Mouse (Mus musculus) cerebellum, adult 2 months (tissue): ENCODE data around the gene Nfat5. TPM values are rescaled to one million over a fixed set of nuclear protein-coding genes. Genes with fewer than 3 reads are reported as not detected.

Source experiments
- DNase-seq, 2 experiments: peaks; one replicate each; pipeline ENCODE4 v3.0.0; 2021
- H3K27ac ChIP-seq: fragments of 200-500 bp; 2 replicates; pipeline ENCODE4 v1.5.1; 2012; ENCODE audit warnings: low read length, control low read depth, inconsistent platforms; ENCODE audit not compliant: insufficient read depth
- H3K27me3 ChIP-seq: fragments of 200-500 bp; 2 replicates; pipeline ENCODE4 v1.6.1; 2012; ENCODE audit warnings: inconsistent platforms, mild to moderate bottlenecking, low read length, moderate library complexity; ENCODE audit not compliant: control insufficient read depth, insufficient read depth
- H3K4me1 ChIP-seq: fragments of 200-500 bp; 2 replicates; pipeline ENCODE4 v1.6.1; 2011; ENCODE audit warnings: low read length; ENCODE audit not compliant: control insufficient read depth, insufficient read depth
- H3K4me3 ChIP-seq: fragments of 200-500 bp; replicated peaks from 2 replicates; pipeline ENCODE3; 2011; ENCODE audit warnings: mild to moderate bottlenecking, low read depth, low read length, control low read depth; ENCODE audit not compliant: insufficient read depth
- CTCF ChIP-seq: fragments of 200-500 bp; IDR thresholded peaks from 2 replicates; pipeline ENCODE4 v1.5.1; 2011; ENCODE audit warnings: low read depth, mild to moderate bottlenecking, control low read depth, low read length, moderate library complexity, borderline replicate concordance; ENCODE audit not compliant: insufficient read depth
- POLR2A ChIP-seq: fragments of 200-500 bp; IDR thresholded peaks from 2 replicates; pipeline ENCODE4 v1.6.1; 2011; ENCODE audit warnings: low read length, control low read depth, borderline replicate concordance; ENCODE audit not compliant: insufficient read depth
- WGBS: fragments of 180-500 bp; shearing (Covaris S2); methylation state at CpG from one replicate; pipeline ENCODE4 v1.1.7; 2018; 5-methylcytosine and 5-hydroxymethylcytosine counted together
- polyA plus RNA-seq: library from polyadenylated mRNA; depleted of rRNA; stranded (reverse); fragments of >200 nt; gene quantifications from 2 replicates; pipeline ENCODE4 v1.2.3, GENCODE M21; 2012

Gene Nfat5
- polyA plus RNA-seq, 1 experiment, result 37.5 TPM

- no peak for DNase-seq
- Histone ChIP-seq H3K27me3 (no peaks in the 10 kb centered on the region), H3K4me3 (peak overlapping the region; percentile 16), H3K4me1 (no peaks in the 10 kb centered on the region), H3K27ac (no peak overlapping the region)
- WGBS, result 82% methylated on average over 1 of the region's 1 CpGs
- TF ChIP-seq CTCF (no peak), POLR2A (no peak)
These were observed 2.2 kb downstream of the Nfat5 start for GRCm38 (mm10) chr8:107295450-107295849.

GRCm38 (mm10) chr8:107311876-107312275 lies 18.6 kb downstream of the Nfat5 start:
- no peak overlapping the region for H3K4me3 ChIP-seq
- H3K27me3 ChIP-seq, result no peaks in the 10 kb centered on the region
- no peak for TF ChIP-seq CTCF
- TF ChIP-seq POLR2A, result no peak
- no peak overlapping the region for H3K27ac ChIP-seq
- H3K4me1 ChIP-seq, result peaks cover 3% of the 10 kb centered on the region; the same call in 1 of the 2 replicates
- no peak for DNase-seq

- DNase-seq, result peak; percentile 79 to 81
- H3K4me1 ChIP-seq, result no peaks in the 10 kb centered on the region
- H3K4me3 ChIP-seq, result no peak overlapping the region
- TF ChIP-seq POLR2A (no peak), CTCF (peak; percentile 97)
- no peaks in the 10 kb centered on the region for H3K27me3 ChIP-seq
- H3K27ac ChIP-seq, result no peak overlapping the region
- 0% methylated on average over 1 of the region's 1 CpGs for WGBS
These were observed 30.9 kb downstream of the Nfat5 start for GRCm38 (mm10) chr8:107324142-107324541.

GRCm38 (mm10) chr8:107329595-107329994 lies 36.3 kb downstream of the Nfat5 start:
- TF ChIP-seq POLR2A (no peak), CTCF (0 out of 2 replicates have a peak, but pooled peaks have one; percentile 10)

GRCm38 (mm10) chr8:107336480-107336879 lies 43.2 kb downstream of the Nfat5 start:
- no peaks in the 10 kb centered on the region for H3K27me3 ChIP-seq
- no peak overlapping the region for H3K27ac ChIP-seq
- no peaks in the 10 kb centered on the region; the same call in 1 of the 2 replicates for H3K4me1 ChIP-seq
- 89% methylated on average over 1 of the region's 1 CpGs for WGBS
- no peak for TF ChIP-seq CTCF
- no peak for TF ChIP-seq POLR2A
- no peak overlapping the region for H3K4me3 ChIP-seq
- DNase-seq, result no peak

More at GRCm38 (mm10) chr8:107329595-107329994, 36.3 kb downstream of the Nfat5 start:
- Histone ChIP-seq H3K4me3 (no peak overlapping the region), H3K4me1 (0 out of 2 replicates have a peak, but pooled peaks cover 2% of the 10 kb centered on the region), H3K27me3 (no peaks in the 10 kb centered on the region), H3K27ac (no peak overlapping the region)
- DNase-seq, result no peak
- 81% methylated on average over 1 of the region's 1 CpGs for WGBS

GRCm38 (mm10) chr8:107370311-107370710 lies 77.0 kb downstream of the Nfat5 start:
- Histone ChIP-seq H3K27me3 (no peaks in the 10 kb centered on the region), H3K27ac (no peak overlapping the region), H3K4me1 (no peaks in the 10 kb centered on the region), H3K4me3 (no peak overlapping the region)
- 98% methylated on average over 4 of the region's 4 CpGs for WGBS
- no peak for TF ChIP-seq CTCF
- no peak for TF ChIP-seq POLR2A
- no peak for DNase-seq

GRCm38 (mm10) chr8:107377346-107377745 lies 84.1 kb downstream of the Nfat5 start:
- no peak for DNase-seq
- Histone ChIP-seq H3K4me1 (no peaks in the 10 kb centered on the region), H3K4me3 (no peak overlapping the region), H3K27ac (no peak overlapping the region), H3K27me3 (no peaks in the 10 kb centered on the region)
- no peak for TF ChIP-seq CTCF
- no peak for TF ChIP-seq POLR2A
- WGBS, result 84% methylated on average over 3 of the region's 3 CpGs

GRCm38 (mm10) chr8:107380734-107381133 lies 87.5 kb downstream of the Nfat5 start:
- Histone ChIP-seq H3K27ac (no peak overlapping the region), H3K27me3 (no peaks in the 10 kb centered on the region), H3K4me1 (no peaks in the 10 kb centered on the region), H3K4me3 (no peak overlapping the region)
- no peak for TF ChIP-seq CTCF
- no peak for TF ChIP-seq POLR2A
- 96% methylated on average over 8 of the region's 8 CpGs for WGBS
- no peak for DNase-seq
